Mouse (Mus musculus) cerebellum, adult 2 months (tissue): ENCODE measurements around the gene Polh. TPM values are rescaled to one million over a fixed set of nuclear protein-coding genes. Genes with fewer than 3 reads are reported as not detected.

Source experiments
- DNase-seq, 2 experiments: peaks; one replicate each; pipeline ENCODE4 v3.0.0; 2021
- H3K27ac ChIP-seq: fragments of 200-500 bp; 2 replicates; pipeline ENCODE4 v1.5.1; 2012; ENCODE audit warnings: low read length, control low read depth, inconsistent platforms; ENCODE audit not compliant: insufficient read depth
- H3K27me3 ChIP-seq: fragments of 200-500 bp; 2 replicates; pipeline ENCODE4 v1.6.1; 2012; ENCODE audit warnings: inconsistent platforms, mild to moderate bottlenecking, low read length, moderate library complexity; ENCODE audit not compliant: control insufficient read depth, insufficient read depth
- H3K4me1 ChIP-seq: fragments of 200-500 bp; 2 replicates; pipeline ENCODE4 v1.6.1; 2011; ENCODE audit warnings: low read length; ENCODE audit not compliant: control insufficient read depth, insufficient read depth
- H3K4me3 ChIP-seq: fragments of 200-500 bp; replicated peaks from 2 replicates; pipeline ENCODE3; 2011; ENCODE audit warnings: mild to moderate bottlenecking, low read depth, low read length, control low read depth; ENCODE audit not compliant: insufficient read depth
- CTCF ChIP-seq: fragments of 200-500 bp; IDR thresholded peaks from 2 replicates; pipeline ENCODE4 v1.5.1; 2011; ENCODE audit warnings: low read depth, mild to moderate bottlenecking, control low read depth, low read length, moderate library complexity, borderline replicate concordance; ENCODE audit not compliant: insufficient read depth
- POLR2A ChIP-seq: fragments of 200-500 bp; IDR thresholded peaks from 2 replicates; pipeline ENCODE4 v1.6.1; 2011; ENCODE audit warnings: low read length, control low read depth, borderline replicate concordance; ENCODE audit not compliant: insufficient read depth
- WGBS: fragments of 180-500 bp; shearing (Covaris S2); methylation state at CpG from one replicate; pipeline ENCODE4 v1.1.7; 2018; 5-methylcytosine and 5-hydroxymethylcytosine counted together
- polyA plus RNA-seq: library from polyadenylated mRNA; depleted of rRNA; stranded (reverse); fragments of >200 nt; gene quantifications from 2 replicates; pipeline ENCODE4 v1.2.3, GENCODE M21; 2012

The Polh gene
- polyA plus RNA-seq, 1 experiment, result 5.8 TPM

GRCm38 (mm10) chr17:46143578-46144423 is 58.6 kb downstream of the Polh start, which contains the start of gene Rsph9:
Rsph9 (minus strand) TSS chr17:46144216.
- peak within 1 kb of the TSS; percentile 39 for H3K4me3 ChIP-seq
- no peaks in the 10 kb centered on the region for H3K27me3 ChIP-seq
- H3K4me1 ChIP-seq, result no peaks in the 10 kb centered on the region; the same call in 1 of the 2 replicates
- H3K27ac ChIP-seq, result no peak within 1 kb of the TSS
- no peak for DNase-seq
- 21% methylated on average over 37 of the region's 37 CpGs for WGBS
- TF ChIP-seq CTCF (no peak), POLR2A (no peak)

DNA sequence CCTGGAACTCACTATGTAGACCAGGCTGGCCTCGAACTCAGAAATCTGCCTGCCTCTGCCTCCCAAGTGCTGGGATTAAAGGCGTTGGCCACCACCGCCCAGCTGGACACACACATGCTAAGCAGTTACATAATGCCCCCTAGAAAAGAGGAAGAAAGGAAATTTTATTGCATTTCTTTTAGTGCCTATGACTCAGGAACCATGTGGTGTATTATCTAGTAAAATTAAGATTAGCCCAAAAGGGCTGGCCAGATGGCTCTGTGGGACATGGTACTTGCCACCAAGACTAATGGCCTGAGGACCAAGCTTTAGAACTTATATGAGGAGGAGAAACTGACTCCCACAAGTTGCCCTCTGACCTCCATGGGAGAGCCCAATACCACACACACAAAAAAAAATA is 62.6 kb downstream of the Polh start:
- Histone ChIP-seq H3K4me1 (no peaks in the 10 kb centered on the region; the same call in 1 of the 2 replicates), H3K27me3 (no peaks in the 10 kb centered on the region), H3K27ac (no peak overlapping the region), H3K4me3 (no peak overlapping the region)
- TF ChIP-seq POLR2A (no peak), CTCF (no peak)
- WGBS, result 92% methylated on average over 3 of the region's 3 CpGs
- no peak for DNase-seq

DNA sequence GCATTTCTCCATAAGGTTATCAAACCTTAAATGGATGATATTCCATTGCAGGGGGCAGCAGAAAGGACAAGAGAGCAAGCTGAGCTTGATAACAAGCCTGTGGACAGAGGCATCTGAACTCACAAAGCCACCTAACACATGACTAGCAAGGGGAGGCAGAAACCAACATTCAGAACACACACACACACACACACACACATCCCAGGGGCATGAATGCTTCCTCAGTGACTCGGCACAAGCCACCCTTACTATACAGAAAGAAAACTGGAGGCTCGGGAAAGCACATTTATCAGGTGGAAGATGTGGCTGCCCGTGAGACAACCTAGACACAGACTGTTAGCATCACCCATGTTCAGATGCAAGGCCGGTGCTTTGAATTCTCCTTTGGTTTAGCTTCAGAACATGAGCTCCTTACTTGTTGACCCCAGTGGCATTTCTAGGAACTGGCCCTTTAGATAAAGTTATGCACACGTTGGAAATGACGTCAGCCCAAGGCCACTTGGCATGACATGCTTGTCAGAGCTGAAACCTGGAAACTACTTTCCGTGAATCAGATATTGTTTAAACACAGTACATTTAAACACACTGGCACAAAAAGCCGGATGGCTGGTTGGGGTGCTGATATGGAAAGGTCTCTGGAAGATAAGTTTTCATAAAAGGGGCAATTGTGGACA is 63.7 kb downstream of the Polh start:
- Histone ChIP-seq H3K4me3 (no peak overlapping the region), H3K27me3 (no peaks in the 10 kb centered on the region), H3K4me1 (no peaks in the 10 kb centered on the region), H3K27ac (no peak overlapping the region)
- no peak for DNase-seq
- TF ChIP-seq CTCF, result no peak
- no peak for TF ChIP-seq POLR2A
- 79% methylated on average over 8 of the region's 8 CpGs for WGBS

- no peak for DNase-seq
- Histone ChIP-seq H3K27me3 (no peaks in the 10 kb centered on the region), H3K27ac (no peak overlapping the region), H3K4me3 (no peak overlapping the region), H3K4me1 (no peaks in the 10 kb centered on the region)
- 43% methylated on average over 8 of the region's 8 CpGs for WGBS
- no peak for TF ChIP-seq CTCF
- no peak for TF ChIP-seq POLR2A
Measured at GRCm38 (mm10) chr17:46132862-46133261, 69.6 kb downstream of the Polh start.

GRCm38 (mm10) chr17:46132058-46132718 is 70.3 kb downstream of the Polh start:
- DNase-seq, result peak; percentile 57 to 78
- Histone ChIP-seq H3K27me3 (no peaks in the 10 kb centered on the region), H3K4me1 (no peaks in the 10 kb centered on the region), H3K4me3 (no peak overlapping the region), H3K27ac (no peak overlapping the region)
- WGBS, result 12% methylated on average over 12 of the region's 12 CpGs
- TF ChIP-seq POLR2A (no peak), CTCF (peak; percentile 91)

- H3K27me3 ChIP-seq, result no peaks in the 10 kb centered on the region
- TF ChIP-seq POLR2A (no peak), CTCF (no peak)
- H3K4me3 ChIP-seq, result no peak overlapping the region
- no peak overlapping the region for H3K27ac ChIP-seq
- H3K4me1 ChIP-seq, result no peaks in the 10 kb centered on the region
- WGBS, result 57% methylated on average over 13 of the region's 13 CpGs
- DNase-seq, result peak in 1 of 2 experiments; percentile 17
Measured at GRCm38 (mm10) chr17:46129741-46130498, 72.5 kb downstream of the Polh start.
